Mouse (Mus musculus): ENCODE results near the gene Acad11.

Gene Acad11

GRCm38 (mm10) chr9:104080038-104080437 lies 16.9 kb downstream of the Acad11 start:
- DNase-seq (ENCODE audit: low spot score in 2 of 2), result no peak

- DNase-seq (ENCODE audit: low spot score in 2 of 2), result no peak
Observed at GRCm38 (mm10) chr9:104085730-104086429, 22.7 kb downstream of the Acad11 start.

GRCm38 (mm10) chr9:104088555-104088954 lies 25.4 kb downstream of the Acad11 start:
- no peak for DNase-seq (ENCODE audit: low spot score in 2 of 2)

GRCm38 (mm10) chr9:104092945-104093344 lies 29.8 kb downstream of the Acad11 start:
- DNase-seq (ENCODE audit: low spot score in 2 of 2), result no peak

- DNase-seq (ENCODE audit: low spot score in 2 of 2), result no peak
Observed at GRCm38 (mm10) chr9:104098256-104098655, 35.1 kb downstream of the Acad11 start.

- DNase-seq (ENCODE audit: low spot score in 2 of 2), result no peak
Observed at GRCm38 (mm10) chr9:104099060-104099459, 35.9 kb downstream of the Acad11 start.

GRCm38 (mm10) chr9:104100822-104101221 lies 37.6 kb downstream of the Acad11 start:
- no peak for DNase-seq (ENCODE audit: low spot score in 2 of 2)

- no peak for DNase-seq (ENCODE audit: low spot score in 2 of 2)
Observed at GRCm38 (mm10) chr9:104101458-104101857, 38.3 kb downstream of the Acad11 start.

- no peak for DNase-seq (ENCODE audit: low spot score in 2 of 2)
Observed at GRCm38 (mm10) chr9:104102301-104102700, 39.1 kb downstream of the Acad11 start.

GRCm38 (mm10) chr9:104102901-104103300 lies 39.7 kb downstream of the Acad11 start:
- DNase-seq (ENCODE audit: low spot score in 2 of 2), result no peak

GRCm38 (mm10) chr9:104104986-104105385 lies 41.8 kb downstream of the Acad11 start:
- DNase-seq (ENCODE audit: low spot score in 2 of 2), result no peak

- no peak for DNase-seq (ENCODE audit: low spot score in 2 of 2)
Observed at GRCm38 (mm10) chr9:104106930-104107329, 43.8 kb downstream of the Acad11 start.

- no peak for DNase-seq (ENCODE audit: low spot score in 2 of 2)
Observed at GRCm38 (mm10) chr9:104107482-104107881, 44.3 kb downstream of the Acad11 start.

GRCm38 (mm10) chr9:104108571-104109143 lies 45.5 kb downstream of the Acad11 start:
- DNase-seq (ENCODE audit: low spot score in 2 of 2), result no peak

GRCm38 (mm10) chr9:104109151-104109550 lies 46.0 kb downstream of the Acad11 start:
- DNase-seq (ENCODE audit: low spot score in 2 of 2), result no peak

- no peak for DNase-seq (ENCODE audit: low spot score in 2 of 2)
Observed at GRCm38 (mm10) chr9:104123101-104123500, 59.9 kb downstream of the Acad11 start.

GRCm38 (mm10) chr9:104123622-104124021 lies 60.4 kb downstream of the Acad11 start:
- DNase-seq (ENCODE audit: low spot score in 2 of 2), result no peak

- DNase-seq (ENCODE audit: low spot score in 2 of 2), result no peak
Observed at GRCm38 (mm10) chr9:104126833-104127232, 63.7 kb downstream of the Acad11 start, which contains the start of gene Ackr4. Gene Ackr4 (minus strand): TSS chr9:104126933.

GRCm38 (mm10) chr9:104128110-104128509 lies 64.9 kb downstream of the Acad11 start:
- DNase-seq (ENCODE audit: low spot score in 2 of 2), result no peak

GRCm38 (mm10) chr9:104130141-104130755 lies 67.1 kb downstream of the Acad11 start:
- no peak for DNase-seq (ENCODE audit: low spot score in 2 of 2)

- DNase-seq (ENCODE audit: low spot score in 2 of 2), result no peak
Observed at GRCm38 (mm10) chr9:104140351-104140750, 77.2 kb downstream of the Acad11 start.

- no peak for DNase-seq (ENCODE audit: low spot score in 2 of 2)
Observed at GRCm38 (mm10) chr9:104142805-104143204, 79.6 kb downstream of the Acad11 start.
